ENCODE assay signal across 13 mouse cellular contexts in genomic region chr13:34794426-34794825, GRCm38 (mm10). TPM values are rescaled to one million over a fixed set of nuclear protein-coding genes. Genes with fewer than 3 reads are reported as not detected.
DNase-seq lines count a peak whose midpoint lies in the region; ATAC-seq and TF ChIP-seq lines count a peak whose summit lies in the region.
"Had no signal": no experiment of that assay in that cellular context is flagged by ENCODE, and none has a peak within 500 bp of the region (broad histone marks: within the 10 kb centered on the region; RNA-seq: fewer than 3 reads in every experiment).

No protein-coding gene starts in this region.

- H3K4me3 ChIP-seq in heart, embryonic 11.5 days (ENCODE audit: low read depth, low read length): no peak overlapping the region
- no peak overlapping the region for H3K4me3 ChIP-seq in brown adipose tissue, adult 24 weeks (ENCODE audit: insufficient read depth, low read depth, low read length)
- no peak overlapping the region for H3K4me3 ChIP-seq in lung, postnatal 0 days (ENCODE audit: low read depth, low read length)
- H3K4me3 ChIP-seq in midbrain, embryonic 16.5 days (ENCODE audit: low read depth, low read length): no peak overlapping the region
- H3K4me3 ChIP-seq: liver, embryonic 12.5 days; stomach, embryonic 15.5 days had no signal

- DNase-seq in heart, adult 11 months: peak; percentile 98
- peak; percentile 52 to 56 for DNase-seq in heart, postnatal 10 days
- DNase-seq in lung, postnatal 0 days (ENCODE audit: low spot score): peak; percentile 28

- WGBS in heart, embryonic 11.5 days (ENCODE audit: insufficient replicate concordance): 66% methylated on average over 2 of the region's 2 CpGs
- 60% methylated on average over 2 of the region's 2 CpGs for WGBS in lung, postnatal 0 days
- 55% methylated on average over 2 of the region's 2 CpGs for WGBS in midbrain, embryonic 16.5 days

- no peak for ATAC-seq in heart, embryonic 11.5 days (replicated peaks; ENCODE audit: insufficient number of reproducible peaks, low FRiP score, low TSS enrichment)
- peak; percentile 65 for ATAC-seq in lung, postnatal 0 days
- ATAC-seq in midbrain, embryonic 16.5 days: no peak
- ATAC-seq in megakaryocyte, adult 5-6 weeks (ENCODE audit: poor library complexity, severe bottlenecking): no peak
- no peak for ATAC-seq in cerebellum, adult (ENCODE audit: insufficient number of reproducible peaks, low FRiP score, low TSS enrichment)
- ATAC-seq: liver, embryonic 12.5 days had no signal

- no peak for TF ChIP-seq CTCF in lung, postnatal 0 days (IDR thresholded peaks at IDR 0.05)

- H3K9me3 ChIP-seq in heart, embryonic 11.5 days (replicated peaks; ENCODE audit: control insufficient read depth, low read length): no peaks in the 10 kb centered on the region
- H3K9me3 ChIP-seq in lung, postnatal 0 days (ENCODE audit: low read length): no peaks in the 10 kb centered on the region
- H3K9me3 ChIP-seq in midbrain, embryonic 16.5 days (replicated peaks; ENCODE audit: control insufficient read depth, low read length, poor library complexity, severe bottlenecking): no peaks in the 10 kb centered on the region
- H3K9me3 ChIP-seq: liver, embryonic 12.5 days; stomach, embryonic 15.5 days had no signal

- intact Hi-C loops in heart, postnatal 10 days (cut with DNase I): loop anchor here (1.0 to 5.0 kb wide), 6 partner anchors 52 to 607 kb away; partner anchors contain the start of gene Pxdc1

- no peak overlapping the region for H3K9ac ChIP-seq in heart, embryonic 11.5 days (ENCODE audit: low read depth, low read length)
- no peak overlapping the region for H3K9ac ChIP-seq in lung, postnatal 0 days (replicated peaks; ENCODE audit: low read depth)
- no peak overlapping the region for H3K9ac ChIP-seq in midbrain, embryonic 16.5 days (ENCODE audit: low read depth, low read length)
- H3K9ac ChIP-seq: liver, embryonic 12.5 days; stomach, embryonic 15.5 days had no signal

- H3K4me1 ChIP-seq in heart, embryonic 11.5 days (ENCODE audit: control insufficient read depth, insufficient read depth, low read length): peaks cover 3% of the 10 kb centered on the region
- peaks cover 22% of the 10 kb centered on the region for H3K4me1 ChIP-seq in brown adipose tissue, adult 24 weeks (ENCODE audit: control insufficient read depth, insufficient read depth, insufficient read length, low read length)
- H3K4me1 ChIP-seq in lung, postnatal 0 days (ENCODE audit: insufficient read depth, low read depth, low read length): no peaks in the 10 kb centered on the region
- H3K4me1 ChIP-seq in midbrain, embryonic 16.5 days (ENCODE audit: control insufficient read depth, insufficient read depth, low read length): no peaks in the 10 kb centered on the region
- H3K4me1 ChIP-seq: stomach, embryonic 15.5 days had no signal

- H3K36me3 ChIP-seq in heart, embryonic 11.5 days (ENCODE audit: control insufficient read depth, insufficient read depth, low read length): no peaks in the 10 kb centered on the region
- H3K36me3 ChIP-seq in lung, postnatal 0 days (ENCODE audit: insufficient read depth, low read length): no peaks in the 10 kb centered on the region
- no peaks in the 10 kb centered on the region for H3K36me3 ChIP-seq in midbrain, embryonic 16.5 days (ENCODE audit: control insufficient read depth, insufficient read depth, low read length)
- H3K36me3 ChIP-seq: liver, embryonic 12.5 days; stomach, embryonic 15.5 days had no signal

- no peak overlapping the region for H3K27ac ChIP-seq in heart, embryonic 11.5 days (ENCODE audit: low read depth, low read length)
- H3K27ac ChIP-seq in brown adipose tissue, adult 24 weeks (replicated peaks; ENCODE audit: low read depth, low read length): peak overlapping the region; percentile 100
- H3K27ac ChIP-seq in lung, postnatal 0 days (ENCODE audit: low read length): no peak overlapping the region
- H3K27ac ChIP-seq in midbrain, embryonic 16.5 days (ENCODE audit: low read length): no peak overlapping the region
- H3K27ac ChIP-seq: liver, embryonic 12.5 days; stomach, embryonic 15.5 days had no signal

- H3K4me2 ChIP-seq in heart, embryonic 11.5 days: no peak overlapping the region
- H3K4me2 ChIP-seq in lung, postnatal 0 days (replicated peaks; ENCODE audit: low read depth, low read length): no peak overlapping the region
- no peak overlapping the region for H3K4me2 ChIP-seq in midbrain, embryonic 16.5 days (ENCODE audit: low read length)
- H3K4me2 ChIP-seq: liver, embryonic 12.5 days; stomach, embryonic 15.5 days had no signal

- TF ChIP-seq EP300 in lung, postnatal 0 days (IDR thresholded peaks at IDR 0.05): no peak

- no peaks in the 10 kb centered on the region for H3K27me3 ChIP-seq in heart, embryonic 11.5 days (ENCODE audit: control insufficient read depth, insufficient read depth, low read length)
- no peaks in the 10 kb centered on the region for H3K27me3 ChIP-seq in lung, postnatal 0 days (replicated peaks; ENCODE audit: insufficient read depth, low read length)
- H3K27me3 ChIP-seq in midbrain, embryonic 16.5 days (ENCODE audit: control insufficient read depth, insufficient read depth, low read depth, low read length): no peaks in the 10 kb centered on the region
- H3K27me3 ChIP-seq: liver, embryonic 12.5 days; stomach, embryonic 15.5 days had no signal

RNA-seq across cellular contexts. Expression of gene Fam50b, which starts 59.8 kb away (rescaled TPM):
- polyA plus RNA-seq in heart, embryonic 11.5 days (2014; fragmentation: Nextera tagmentation; extraction: Ambion mirVana): not detected in 2 replicates
- polyA plus RNA-seq in brown adipose tissue, adult 24 weeks (2012; ENCODE audit: insufficient read depth, insufficient read length, missing spikeins): not detected in 2 replicates
- total RNA-seq in heart, postnatal 10 days (2021): not detected
- 0.10 and 0.11 TPM in 2 replicates for polyA plus RNA-seq in lung, postnatal 0 days (2015; fragmentation: Nextera tagmentation; extraction: Ambion mirVana)
- 0.25 TPM in 1 of 2 replicates, not detected in the other for polyA plus RNA-seq in midbrain, embryonic 16.5 days (2015; fragmentation: Nextera tagmentation; extraction: Ambion mirVana)
- not detected in 2 replicates for total RNA-seq in megakaryocyte, adult 5-6 weeks (2015)
- total RNA-seq in megakaryocyte, adult 5-6 weeks (2017): not detected in 2 replicates
- total RNA-seq: layer of hippocampus, postnatal 25 days; megakaryocyte-erythroid progenitor cell, adult 5-6 weeks had no signal
- polyA plus RNA-seq: cortical plate, adult 2 months; liver, embryonic 12.5 days; stomach, embryonic 15.5 days had no signal

Comparison
In these comparisons a context has a peak if more than half of its experiments do, and no peak if none do; other contexts are left out.
1. DNase-seq: peak in every context shown above with its lines; median percentile 98 in heart, adult 11 months; 54 in heart, postnatal 10 days; 28 in lung, postnatal 0 days.